Mouse (Mus musculus) liver, embryonic 16.5 days (tissue): ENCODE results near the gene Gper1. TPM values are rescaled to one million over a fixed set of nuclear protein-coding genes. Genes with fewer than 3 reads are reported as not detected.

Experiments
- ATAC-seq: fragments of 200-750 bp; cut with Nextera tagmentation; 2 replicates; pipeline ENCODE4 v1.8.0; 2017; ENCODE audit warnings: low read depth, mild to moderate bottlenecking, moderate number of reproducible peaks, moderate library complexity
- H3K27ac ChIP-seq: fragments of 300-500 bp; sonication (generic); 2 replicates; pipeline ENCODE4 v1.5.1; 2014; ENCODE audit warnings: mild to moderate bottlenecking, low read length
- H3K27me3 ChIP-seq: fragments of 300-500 bp; sonication (generic); 2 replicates; pipeline ENCODE4 v1.6.1; 2014; ENCODE audit warnings: low read depth, low read length, mixed read lengths; ENCODE audit not compliant: control insufficient read depth, insufficient read depth
- H3K36me3 ChIP-seq: fragments of 300-500 bp; sonication (generic); 2 replicates; pipeline ENCODE4 v1.6.1; 2014; ENCODE audit warnings: mild to moderate bottlenecking; ENCODE audit not compliant: control insufficient read depth, insufficient read depth
- H3K4me1 ChIP-seq: fragments of 300-500 bp; sonication (generic); 2 replicates; pipeline ENCODE4 v1.6.1; 2014; ENCODE audit warnings: low read depth, low read length, mixed read lengths; ENCODE audit not compliant: control insufficient read depth
- H3K4me2 ChIP-seq: fragments of 300-500 bp; sonication (generic); 2 replicates; pipeline ENCODE4 v1.6.1; 2014; ENCODE audit warnings: low read depth, low read length, mixed read lengths
- H3K4me3 ChIP-seq: fragments of 300-500 bp; sonication (generic); 2 replicates; pipeline ENCODE4 v1.5.1; 2014; ENCODE audit warnings: low read depth, mild to moderate bottlenecking, low read length
- H3K9ac ChIP-seq: fragments of 300-500 bp; sonication (generic); 2 replicates; pipeline ENCODE4 v1.6.1; 2014; ENCODE audit warnings: low read depth, low read length
- H3K9me3 ChIP-seq: fragments of 300-500 bp; sonication (generic); replicated peaks from 2 replicates; pipeline ENCODE4 v1.6.1; 2016; ENCODE audit warnings: low read length; ENCODE audit not compliant: control insufficient read depth
- WGBS: fragments of 180-500 bp; shearing (Covaris S2); extraction: QIAGEN DNeasy Blood & Tissue Kit; methylation state at CpG from one replicate; pipeline ENCODE4 v1.1.7; 2014; ENCODE audit not compliant: insufficient replicate concordance; 5-methylcytosine and 5-hydroxymethylcytosine counted together
- polyA plus RNA-seq: library from polyadenylated mRNA; unstranded; fragments of >200 nt; fragmentation: Nextera tagmentation; extraction: Ambion mirVana; gene quantifications from 2 replicates; pipeline ENCODE4 v1.2.1, GENCODE M21; 2015

Gene Gper1
- polyA plus RNA-seq, 1 experiment from 2014 or later, result 0.15 TPM

DNA sequence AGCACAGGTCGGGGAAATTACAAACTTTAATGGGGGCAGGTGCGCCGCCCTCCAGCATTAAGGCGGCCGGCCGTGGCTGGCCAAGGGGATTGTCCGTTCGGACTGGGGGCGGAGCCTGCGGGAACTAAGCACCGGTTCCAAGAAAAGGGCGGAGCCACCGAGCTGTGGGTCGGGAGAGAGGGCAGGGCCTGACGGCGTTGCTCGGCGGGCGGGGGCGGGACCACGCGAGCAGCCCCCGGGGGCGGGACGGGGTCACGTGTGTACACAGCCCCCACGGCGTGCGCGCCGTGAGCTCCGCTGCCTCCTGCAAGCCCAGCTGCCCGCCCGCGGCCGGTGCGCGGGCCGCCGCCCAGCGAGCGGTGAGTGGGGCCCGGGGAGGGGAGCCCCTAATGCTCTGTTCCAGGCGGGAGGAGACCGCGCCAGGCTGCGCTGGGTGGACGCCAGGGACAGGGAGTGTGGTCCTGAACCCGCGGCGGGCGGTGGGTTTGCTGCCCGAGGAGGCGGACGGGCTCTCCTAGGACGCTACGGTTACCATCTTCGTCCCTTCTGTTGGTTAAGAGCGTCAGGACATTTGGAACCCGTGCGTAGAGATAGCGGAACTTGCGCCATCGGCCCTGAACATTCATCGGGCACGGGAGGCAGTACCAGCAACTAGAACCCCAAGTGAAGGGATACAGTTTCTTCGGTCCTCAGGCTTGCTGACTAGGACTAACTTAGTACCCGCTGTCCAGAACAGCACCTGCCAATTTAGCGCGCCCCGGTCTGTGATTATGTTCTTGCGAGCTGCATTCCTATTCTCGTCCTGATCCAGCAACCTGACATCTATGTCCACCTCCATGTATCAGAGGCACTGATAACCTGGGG is 42.3 kb upstream of the Gper1 start:
- WGBS, result under 1% methylated on average over 72 of the region's 73 CpGs
- peaks cover 4% of the 10 kb centered on the region; the same call in 1 of the 2 replicates for H3K36me3 ChIP-seq
- H3K9ac ChIP-seq, result peak overlapping the region; percentile 95
- ATAC-seq, result peak; percentile 79
- H3K9me3 ChIP-seq, result no peaks in the 10 kb centered on the region
- peaks cover 80% of the 10 kb centered on the region for H3K4me1 ChIP-seq
- H3K27ac ChIP-seq, result peak overlapping the region; percentile 100
- peak overlapping the region; percentile 96 for H3K4me2 ChIP-seq
- H3K4me3 ChIP-seq, result peak overlapping the region; percentile 99
- no peaks in the 10 kb centered on the region for H3K27me3 ChIP-seq

DNA sequence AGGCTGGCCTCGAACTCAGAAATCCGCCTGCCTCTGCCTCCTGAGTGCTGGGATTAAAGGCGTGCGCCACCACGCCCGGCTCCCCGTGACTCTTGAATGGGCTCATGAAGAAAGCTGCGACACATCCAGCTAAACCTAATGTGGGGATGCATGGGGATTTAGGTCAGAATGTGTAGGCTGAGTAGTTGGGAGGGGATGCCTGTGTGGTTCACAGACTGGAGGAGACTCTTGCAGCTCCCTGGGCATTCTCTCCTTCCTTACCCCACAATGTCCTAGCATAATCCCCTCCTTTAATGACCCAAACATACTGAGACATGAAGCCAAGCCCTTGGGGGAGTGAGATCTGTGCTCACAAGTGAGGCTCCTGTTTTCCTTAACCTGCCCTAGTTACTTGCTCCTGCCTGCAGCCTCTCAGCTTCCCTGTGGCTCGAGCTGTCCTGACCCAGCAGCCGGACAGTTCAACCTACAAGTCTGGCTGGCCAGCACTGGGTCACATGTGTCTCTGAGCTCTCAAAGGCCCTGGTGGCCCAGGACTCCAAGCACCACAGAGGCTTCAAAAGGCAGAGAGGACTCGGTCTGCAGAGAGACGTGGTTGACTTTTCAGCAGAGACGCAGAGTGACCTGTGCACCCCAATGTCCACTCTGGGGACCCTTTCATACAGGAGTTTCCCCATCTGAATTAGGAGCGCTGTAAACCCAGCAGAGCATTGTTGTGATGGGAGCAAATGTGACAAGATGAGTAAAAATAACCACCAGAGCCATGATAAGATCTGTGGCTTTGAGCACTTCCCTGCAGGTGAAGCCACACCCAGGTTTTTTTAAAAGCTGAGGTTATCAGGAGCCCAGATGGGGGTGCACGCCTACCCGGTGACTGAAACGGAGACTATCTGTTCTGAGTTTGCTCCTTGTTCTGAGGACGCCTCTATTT is 41.1 kb upstream of the Gper1 start:
- WGBS, result 28% methylated on average over 18 of the region's 18 CpGs
- Histone ChIP-seq H3K4me3 (peak overlapping the region; percentile 99), H3K4me1 (peaks cover 87% of the 10 kb centered on the region), H3K27ac (peak overlapping the region; percentile 100), H3K27me3 (no peaks in the 10 kb centered on the region), H3K9me3 (no peaks in the 10 kb centered on the region), H3K4me2 (peak overlapping the region; percentile 96), H3K36me3 (peaks cover 7% of the 10 kb centered on the region), H3K9ac (peak overlapping the region; percentile 95)
- ATAC-seq, result peak; percentile 56

DNA sequence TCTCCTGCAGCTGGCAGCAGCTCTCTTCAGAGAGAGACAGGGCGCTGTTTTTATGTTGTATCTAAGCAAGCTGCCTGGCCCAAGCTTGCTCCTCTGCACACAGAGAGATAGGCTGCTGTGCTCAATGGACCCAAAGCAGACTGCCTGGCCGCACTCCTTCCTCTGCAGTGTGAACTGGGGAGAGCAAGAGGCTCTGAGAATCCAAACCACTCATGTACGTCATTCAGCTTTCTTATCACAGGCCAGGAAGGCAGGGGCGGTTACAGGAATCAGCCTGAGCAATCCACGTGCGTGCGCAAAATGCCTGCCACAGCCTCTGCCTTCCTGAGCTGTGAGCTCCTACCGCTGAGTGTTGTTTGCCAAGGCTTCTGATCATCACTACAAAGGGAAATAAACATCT is 40.2 kb upstream of the Gper1 start:
- peaks cover 87% of the 10 kb centered on the region for H3K4me1 ChIP-seq
- peak overlapping the region; percentile 95 for H3K9ac ChIP-seq
- no peaks in the 10 kb centered on the region for H3K9me3 ChIP-seq
- H3K4me3 ChIP-seq, result peak overlapping the region; percentile 99
- H3K27me3 ChIP-seq, result no peaks in the 10 kb centered on the region
- peak; percentile 65 for ATAC-seq
- H3K36me3 ChIP-seq, result peaks cover 7% of the 10 kb centered on the region
- peak overlapping the region; percentile 96 for H3K4me2 ChIP-seq
- peak overlapping the region; percentile 100 for H3K27ac ChIP-seq
- WGBS, result 11% methylated on average over 8 of the region's 8 CpGs

DNA sequence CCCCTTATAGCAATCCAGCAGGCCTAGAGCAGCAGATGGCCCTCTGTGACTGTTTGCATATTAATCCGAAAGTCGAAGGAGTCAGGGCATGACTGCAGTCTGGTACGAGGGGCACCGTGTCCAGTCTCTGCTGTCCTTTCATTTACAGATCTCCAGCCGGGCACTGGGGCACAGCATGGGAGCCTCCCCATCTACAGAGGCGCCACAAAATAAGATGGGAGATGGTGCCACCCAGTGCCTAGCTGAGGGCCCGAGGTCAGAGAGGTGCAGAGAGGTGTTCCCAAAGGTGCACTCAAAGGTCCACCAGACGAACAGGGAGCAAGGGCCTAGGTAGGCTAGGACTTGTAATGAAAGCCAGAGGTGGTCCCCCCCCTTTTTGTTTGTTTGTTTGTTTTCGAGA is 39.7 kb upstream of the Gper1 start:
- peak overlapping the region; percentile 96 for H3K4me2 ChIP-seq
- peak overlapping the region; percentile 99 for H3K4me3 ChIP-seq
- no peak for ATAC-seq
- peaks cover 7% of the 10 kb centered on the region for H3K36me3 ChIP-seq
- H3K9me3 ChIP-seq, result no peaks in the 10 kb centered on the region
- no peaks in the 10 kb centered on the region for H3K27me3 ChIP-seq
- H3K27ac ChIP-seq, result peak overlapping the region; percentile 100
- peak overlapping the region; percentile 95 for H3K9ac ChIP-seq
- 34% methylated on average over 9 of the region's 9 CpGs for WGBS
- H3K4me1 ChIP-seq, result peaks cover 87% of the 10 kb centered on the region

DNA sequence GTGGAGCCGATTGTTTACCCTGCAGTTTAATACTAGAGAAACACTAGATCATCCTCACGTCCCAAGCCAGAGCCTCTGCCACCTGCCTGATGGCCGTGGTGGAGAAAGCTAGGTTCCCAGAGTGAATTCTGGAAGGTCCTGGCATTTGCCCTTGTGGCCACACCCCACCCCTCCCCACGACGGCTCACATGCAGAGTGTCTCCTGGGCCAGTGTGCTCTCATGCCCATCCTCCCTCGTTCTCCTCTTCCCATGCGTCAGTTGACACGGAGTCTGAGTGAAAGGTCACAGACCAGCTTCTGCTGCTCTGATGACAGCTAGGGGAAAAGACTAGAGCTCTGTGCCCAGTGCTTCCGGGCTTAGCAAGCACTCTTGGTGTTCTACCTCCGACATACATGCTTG is 38.4 kb upstream of the Gper1 start:
- Histone ChIP-seq H3K4me2 (peak overlapping the region; percentile 33), H3K4me1 (peaks cover 87% of the 10 kb centered on the region), H3K27ac (peak overlapping the region; percentile 100)

DNA sequence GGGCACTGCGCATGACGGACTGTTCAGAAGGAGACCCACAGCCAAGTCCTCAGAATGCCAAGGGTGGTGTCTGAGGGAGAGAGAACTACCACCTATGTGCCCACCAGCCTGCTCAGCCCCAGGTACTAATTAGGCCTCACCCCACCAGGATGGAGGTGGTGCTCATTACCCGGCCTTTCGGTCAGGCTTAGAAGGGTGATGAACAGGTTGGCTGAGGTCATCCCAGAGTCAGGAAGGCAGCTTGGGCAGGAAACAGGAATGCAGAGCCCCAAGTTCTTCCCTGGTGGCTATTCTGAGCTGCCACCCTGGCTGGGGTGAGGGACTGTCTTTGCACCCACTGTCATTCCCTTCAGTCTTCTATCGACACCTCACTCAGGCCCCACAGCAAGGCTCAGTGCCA is 36.9 kb upstream of the Gper1 start:
- Histone ChIP-seq H3K27ac (peak overlapping the region; percentile 100), H3K4me1 (peaks cover 85% of the 10 kb centered on the region), H3K4me3 (no peak overlapping the region), H3K9ac (peak overlapping the region; percentile 47), H3K36me3 (peaks cover 7% of the 10 kb centered on the region), H3K9me3 (no peaks in the 10 kb centered on the region), H3K4me2 (peak overlapping the region; percentile 43), H3K27me3 (no peaks in the 10 kb centered on the region)
- no peak for ATAC-seq
- WGBS, result 89% methylated on average over 5 of the region's 5 CpGs

More for the DNA sequence above, 38.4 kb upstream of the Gper1 start:
- Histone ChIP-seq H3K27me3 (no peaks in the 10 kb centered on the region), H3K9me3 (no peaks in the 10 kb centered on the region), H3K4me3 (no peak overlapping the region), H3K9ac (peak overlapping the region; percentile 95), H3K36me3 (peaks cover 7% of the 10 kb centered on the region)
- ATAC-seq, result no peak
- WGBS, result 57% methylated on average over 10 of the region's 10 CpGs

DNA sequence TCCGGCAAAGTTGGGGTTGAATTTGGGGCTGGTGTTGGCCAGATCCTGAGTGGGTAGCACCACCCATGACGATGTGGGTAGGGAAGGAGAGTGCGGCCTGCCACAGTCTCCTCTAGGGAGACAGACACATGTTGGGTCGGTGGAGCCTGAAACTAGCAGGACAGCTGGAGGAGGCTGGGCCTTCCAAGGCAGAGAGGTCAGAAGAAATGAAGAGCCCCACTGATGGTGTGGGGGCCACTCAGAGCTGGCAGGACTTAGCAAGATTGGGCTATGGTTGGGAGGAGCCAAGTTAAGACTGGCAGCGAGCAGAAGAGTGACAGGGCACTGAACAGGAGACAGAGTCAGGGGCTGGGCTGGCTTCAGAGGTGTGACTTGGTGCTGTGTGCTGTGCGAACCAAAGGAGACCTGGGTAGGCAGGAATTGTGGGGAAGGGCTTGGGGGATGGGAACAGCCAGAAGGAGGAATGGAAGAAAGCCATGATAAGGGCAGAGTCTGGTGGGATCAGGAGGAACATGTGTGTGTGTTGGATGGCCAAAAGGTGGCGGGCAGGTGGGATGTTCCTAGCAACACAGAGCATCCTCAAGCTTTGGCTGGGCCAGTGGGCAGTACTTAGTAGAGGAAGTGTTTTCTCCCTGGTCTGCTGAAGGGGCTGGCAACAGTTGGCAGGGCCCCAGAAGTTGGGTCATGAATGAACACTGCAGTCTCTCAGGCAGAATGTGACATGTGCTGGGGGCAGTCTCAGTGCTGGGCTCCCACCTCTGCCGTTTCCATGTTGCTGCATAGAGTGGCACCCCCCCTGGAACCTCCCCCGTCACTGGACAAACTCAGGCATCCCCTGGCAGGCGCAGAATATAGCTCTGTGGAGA is 35.4 kb upstream of the Gper1 start:
- Histone ChIP-seq H3K4me3 (peak overlapping the region; percentile 78), H3K27me3 (no peaks in the 10 kb centered on the region), H3K36me3 (peaks cover 20% of the 10 kb centered on the region), H3K4me2 (peak overlapping the region; percentile 80), H3K9ac (peak overlapping the region; percentile 96), H3K27ac (peak overlapping the region; percentile 100), H3K9me3 (no peaks in the 10 kb centered on the region), H3K4me1 (peaks cover 87% of the 10 kb centered on the region)
- ATAC-seq, result no peak
- 68% methylated on average over 10 of the region's 10 CpGs for WGBS

DNA sequence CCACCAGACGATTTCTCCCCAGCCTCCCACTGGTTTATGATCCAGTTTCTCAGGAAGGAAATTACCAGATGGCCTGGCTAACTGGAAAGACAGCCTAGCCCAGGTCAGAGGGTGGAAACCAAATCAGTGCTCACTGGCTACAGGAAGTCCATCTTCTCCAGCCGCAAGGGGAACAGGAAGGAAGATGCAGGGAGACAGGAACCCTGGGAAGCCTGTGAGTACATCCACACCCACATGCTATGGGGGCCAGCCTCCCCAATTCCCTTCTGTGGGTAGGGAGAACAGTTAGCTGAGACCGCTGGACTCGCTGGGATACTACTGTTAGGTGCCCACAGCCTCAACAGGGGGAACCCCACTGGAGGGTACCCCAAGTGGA is 34.8 kb upstream of the Gper1 start:
- no peak for ATAC-seq
- Histone ChIP-seq H3K4me2 (peak overlapping the region; percentile 80), H3K4me1 (peaks cover 87% of the 10 kb centered on the region), H3K9me3 (no peaks in the 10 kb centered on the region), H3K4me3 (peak overlapping the region; percentile 78), H3K9ac (peak overlapping the region; percentile 96), H3K36me3 (peaks cover 27% of the 10 kb centered on the region), H3K27me3 (no peaks in the 10 kb centered on the region), H3K27ac (peak overlapping the region; percentile 100)
- WGBS, result 48% methylated on average over 4 of the region's 4 CpGs
